In the genomic region with DNA sequence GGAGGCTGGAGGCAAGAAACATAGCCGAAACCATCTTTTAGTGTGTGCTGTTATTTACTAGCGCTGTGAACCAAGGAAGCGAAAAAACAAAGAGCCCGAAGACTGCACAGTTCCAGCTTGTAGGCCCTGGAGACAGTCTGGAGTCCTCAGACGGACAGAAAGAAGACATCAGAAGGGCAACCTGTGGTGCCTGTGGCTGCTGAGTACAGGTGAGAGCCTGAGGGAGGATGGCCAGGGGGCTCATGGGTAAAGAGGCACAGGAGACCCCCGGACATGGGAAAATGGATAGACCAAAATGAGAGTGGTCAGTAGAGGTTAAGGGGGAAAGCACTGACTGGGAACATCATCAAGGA, we compare ENCODE assay signal across 9 mouse cellular contexts.
DNase-seq lines count a peak whose midpoint lies in the region; ATAC-seq and TF ChIP-seq lines count a peak whose summit lies in the region.
"Had no signal": no experiment of that assay in that cellular context is flagged by ENCODE, and none has a peak within 500 bp of the region (broad histone marks: within the 10 kb centered on the region; RNA-seq: fewer than 3 reads in every experiment).

No protein-coding gene starts in this region.

- no peaks in the 10 kb centered on the region; the same call in 1 of the 2 replicates for H3K27me3 ChIP-seq in cerebellum, adult 2 months (ENCODE audit: control insufficient read depth, insufficient read depth, low read length)
- no peaks in the 10 kb centered on the region for H3K27me3 ChIP-seq in lung, embryonic 14.5 days (ENCODE audit: insufficient read depth, low read length)
- H3K27me3 ChIP-seq in hindbrain, postnatal 0 days (ENCODE audit: insufficient read depth, low read length) = no peaks in the 10 kb centered on the region
- no peaks in the 10 kb centered on the region for H3K27me3 ChIP-seq in neural tube, embryonic 15.5 days (replicated peaks)
- H3K27me3 ChIP-seq: liver, embryonic 12.5 days had no signal

- no peak for TF ChIP-seq CTCF in cerebellum, adult 2 months (IDR thresholded peaks at IDR 0.05; ENCODE audit: borderline replicate concordance, insufficient read depth, low read depth, low read length)
- no peak for TF ChIP-seq CTCF in lung, embryonic 14.5 days (IDR thresholded peaks at IDR 0.05; ENCODE audit: low read depth)
- TF ChIP-seq CTCF in hindbrain, postnatal 0 days (IDR thresholded peaks at IDR 0.05; ENCODE audit: low read depth) = no peak

- no peaks in the 10 kb centered on the region for H3K4me1 ChIP-seq in cerebellum, adult 2 months (ENCODE audit: control insufficient read depth, insufficient read depth, low read length)
- H3K4me1 ChIP-seq in lung, embryonic 14.5 days (ENCODE audit: insufficient read depth) = peaks cover 8% of the 10 kb centered on the region; the same call in 1 of the 2 replicates
- peaks cover 12% of the 10 kb centered on the region for H3K4me1 ChIP-seq in hindbrain, postnatal 0 days (ENCODE audit: insufficient read depth, low read length)
- peaks cover 31% of the 10 kb centered on the region for H3K4me1 ChIP-seq in neural tube, embryonic 15.5 days
- H3K4me1 ChIP-seq: liver, embryonic 12.5 days had no signal

- ATAC-seq in lung, embryonic 14.5 days (ENCODE audit: insufficient read depth) = peak; percentile 32; the same call in 1 of the 2 replicates
- ATAC-seq in hindbrain, postnatal 0 days = peak; percentile 47
- ATAC-seq in neural tube, embryonic 15.5 days (ENCODE audit: low FRiP score) = peak; percentile 25; the same call in 1 of the 2 replicates
- ATAC-seq: liver, embryonic 12.5 days had no signal

- H3K36me3 ChIP-seq in lung, embryonic 14.5 days (ENCODE audit: insufficient read depth) = no peaks in the 10 kb centered on the region
- H3K36me3 ChIP-seq in hindbrain, postnatal 0 days (ENCODE audit: insufficient read depth, low read length) = no peaks in the 10 kb centered on the region
- H3K36me3 ChIP-seq in neural tube, embryonic 15.5 days = no peaks in the 10 kb centered on the region
- H3K36me3 ChIP-seq: liver, embryonic 12.5 days had no signal

- TF ChIP-seq POLR2A in cerebellum, adult 2 months (IDR thresholded peaks at IDR 0.05; ENCODE audit: borderline replicate concordance, insufficient read depth, low read length) = no peak

- H3K9me3 ChIP-seq in lung, embryonic 14.5 days (ENCODE audit: low read depth, low read length) = no peaks in the 10 kb centered on the region
- no peaks in the 10 kb centered on the region for H3K9me3 ChIP-seq in hindbrain, postnatal 0 days (ENCODE audit: low read length)
- no peaks in the 10 kb centered on the region for H3K9me3 ChIP-seq in neural tube, embryonic 15.5 days (replicated peaks)
- H3K9me3 ChIP-seq: liver, embryonic 12.5 days had no signal

- no peak overlapping the region for H3K9ac ChIP-seq in lung, embryonic 14.5 days
- peak overlapping the region; percentile 35 for H3K9ac ChIP-seq in hindbrain, postnatal 0 days (replicated peaks; ENCODE audit: low read length)
- H3K9ac ChIP-seq in neural tube, embryonic 15.5 days (replicated peaks) = no peak overlapping the region
- H3K9ac ChIP-seq: liver, embryonic 12.5 days had no signal

- peak overlapping the region; percentile 33 for H3K4me3 ChIP-seq in cerebellum, adult 2 months (replicated peaks; ENCODE audit: insufficient read depth, low read depth, low read length)
- no peak overlapping the region for H3K4me3 ChIP-seq in lung, embryonic 14.5 days (ENCODE audit: low read depth, low read length)
- peak overlapping the region; percentile 11 for H3K4me3 ChIP-seq in hindbrain, postnatal 0 days (ENCODE audit: low read length)
- H3K4me3 ChIP-seq in neural tube, embryonic 15.5 days (replicated peaks) = no peak overlapping the region; the same call in 1 of the 2 replicates
- H3K4me3 ChIP-seq: liver, embryonic 12.5 days had no signal

- no peak for DNase-seq in cerebellum, adult 2 months
- DNase-seq in cerebellum, adult 18-20 months = no peak
- DNase-seq in lung, embryonic 14.5 days = no peak
- DNase-seq in lung, postnatal 4 days = no peak
- no peak for DNase-seq in hindbrain, postnatal 0 days (ENCODE audit: low spot score)
- DNase-seq in thymus, postnatal 14 days = no peak
- DNase-seq in spleen, postnatal 14 days (ENCODE audit: low spot score in 2 of 2) = no peak

- H3K27ac ChIP-seq in cerebellum, adult 2 months (ENCODE audit: insufficient read depth, low read length) = peak overlapping the region; percentile 25; the same call in 1 of the 2 replicates
- H3K27ac ChIP-seq in lung, embryonic 14.5 days (ENCODE audit: low read depth) = no peak overlapping the region; the same call in 1 of the 2 replicates
- H3K27ac ChIP-seq in hindbrain, postnatal 0 days = peak overlapping the region; percentile 82
- peak overlapping the region; percentile 74 for H3K27ac ChIP-seq in neural tube, embryonic 15.5 days (replicated peaks)
- H3K27ac ChIP-seq: liver, embryonic 12.5 days had no signal

- peak overlapping the region; percentile 37; the same call in 1 of the 2 replicates for H3K4me2 ChIP-seq in lung, embryonic 14.5 days
- H3K4me2 ChIP-seq in hindbrain, postnatal 0 days (ENCODE audit: low read depth, low read length) = peak overlapping the region; percentile 47
- peak overlapping the region; percentile 41 for H3K4me2 ChIP-seq in neural tube, embryonic 15.5 days
- H3K4me2 ChIP-seq: liver, embryonic 12.5 days had no signal

- 49% methylated on average over 6 of the region's 6 CpGs for WGBS in cerebellum, adult 2 months
- WGBS in lung, embryonic 14.5 days = 64% methylated on average over 6 of the region's 6 CpGs
- 56% methylated on average over 6 of the region's 6 CpGs for WGBS in hindbrain, postnatal 0 days
- 56% methylated on average over 6 of the region's 6 CpGs for WGBS in neural tube, embryonic 15.5 days

Comparison
In these comparisons a context has a peak if more than half of its experiments do, and no peak if none do; other contexts are left out.
1. H3K4me3 ChIP-seq: peak in cerebellum, adult 2 months (single experiment) and hindbrain, postnatal 0 days (single experiment); none in lung, embryonic 14.5 days (single experiment) and neural tube, embryonic 15.5 days (single experiment).
2. Peak in every context shown above with its lines, with median percentiles within 50 percentile points of each other: ATAC-seq and H3K4me2 ChIP-seq.